Mouse (Mus musculus) midbrain, embryonic 11.5 days (tissue): Measurements from ENCODE around the gene Chd2. TPM values are rescaled to one million over a fixed set of nuclear protein-coding genes. Genes with fewer than 3 reads are reported as not detected.
A peak's percentile ranks its signal among the peaks of the same experiment; 100 is the strongest.

ENCODE experiments used
- ATAC-seq: fragments of 200-750 bp; cut with Nextera tagmentation; 2 replicates; pipeline ENCODE4 v1.8.0; 2017; ENCODE audit warnings: moderate TSS enrichment, moderate library complexity; ENCODE audit not compliant: low FRiP score
- DNase-seq: peaks from one replicate; pipeline ENCODE4 v3.0.0; 2015; ENCODE audit warnings: low spot score; ENCODE audit errors: missing footprints
- H3K27ac ChIP-seq: fragments of 300-500 bp; sonication (generic); 2 replicates; pipeline ENCODE4 v1.5.1; 2014; ENCODE audit warnings: low read depth, low read length
- H3K27me3 ChIP-seq: fragments of 300-500 bp; sonication (generic); 2 replicates; pipeline ENCODE4 v1.6.1; 2014; ENCODE audit warnings: mild to moderate bottlenecking, low read length, moderate library complexity, mixed read lengths; ENCODE audit not compliant: control insufficient read depth, insufficient read depth
- H3K36me3 ChIP-seq: fragments of 300-500 bp; sonication (generic); 2 replicates; pipeline ENCODE4 v1.6.1; 2014; ENCODE audit warnings: mild to moderate bottlenecking, low read length, moderate library complexity, mixed read lengths; ENCODE audit not compliant: control insufficient read depth, insufficient read depth
- H3K4me1 ChIP-seq: fragments of 300-500 bp; sonication (generic); 2 replicates; pipeline ENCODE4 v1.6.1; 2014; ENCODE audit warnings: low read length; ENCODE audit not compliant: control insufficient read depth, insufficient read depth
- H3K4me2 ChIP-seq: fragments of 300-500 bp; sonication (generic); 2 replicates; pipeline ENCODE4 v1.6.1; 2014; ENCODE audit warnings: mild to moderate bottlenecking, moderate library complexity
- H3K4me3 ChIP-seq: fragments of 300-500 bp; sonication (generic); 2 replicates; pipeline ENCODE4 v1.5.1; 2014; ENCODE audit warnings: low read depth, low read length
- H3K9ac ChIP-seq: fragments of 300-500 bp; sonication (generic); 2 replicates; pipeline ENCODE4 v1.6.1; 2014; ENCODE audit warnings: low read length
- H3K9me3 ChIP-seq: fragments of 300-500 bp; sonication (generic); 2 replicates; pipeline ENCODE4 v1.6.1; 2016; ENCODE audit warnings: low read length; ENCODE audit not compliant: control insufficient read depth
- WGBS: fragments of 180-500 bp; shearing (Covaris S2); extraction: QIAGEN DNeasy Blood & Tissue Kit; methylation state at CpG from one replicate; pipeline ENCODE4 v1.1.7; 2014; 5-methylcytosine and 5-hydroxymethylcytosine counted together
- polyA plus RNA-seq: library from polyadenylated mRNA; unstranded; fragments of >200 nt; fragmentation: Nextera tagmentation; extraction: Ambion mirVana; gene quantifications from 2 replicates; pipeline ENCODE4 v1.2.1, GENCODE M21; 2014

Gene Chd2
- polyA plus RNA-seq, 1 experiment from 2014 or later = 41.7 TPM

DNA sequence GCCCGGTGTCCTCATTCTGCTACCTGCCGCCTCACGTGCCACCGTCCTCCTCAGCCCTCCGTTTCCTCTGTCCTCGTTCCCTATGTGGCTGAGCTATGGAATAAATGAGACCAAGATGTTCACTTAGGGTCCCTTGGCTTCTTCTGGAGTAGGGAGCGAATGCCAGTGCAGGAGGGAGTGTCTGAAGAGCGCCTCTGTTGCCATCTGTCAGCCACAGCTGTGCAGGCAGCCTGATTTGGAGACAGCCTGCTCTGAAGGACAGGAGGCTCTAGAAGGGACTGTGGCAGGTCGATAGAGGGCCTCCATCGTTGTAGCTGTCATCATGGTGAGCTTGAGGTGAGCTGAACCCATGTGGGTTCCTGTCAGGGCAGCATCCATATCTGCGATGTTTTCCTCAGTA, 136.1 kb downstream of the Chd2 start:
- no peak overlapping the region for H3K4me3 ChIP-seq
- H3K9me3 ChIP-seq = no peaks in the 10 kb centered on the region
- 97% methylated on average over 11 of the region's 11 CpGs for WGBS
- H3K9ac ChIP-seq = no peak overlapping the region
- peaks cover 19% of the 10 kb centered on the region for H3K4me1 ChIP-seq
- no peak overlapping the region for H3K27ac ChIP-seq
- no peak overlapping the region for H3K4me2 ChIP-seq
- H3K27me3 ChIP-seq = no peaks in the 10 kb centered on the region
- no peak for DNase-seq
- ATAC-seq = no peak
- H3K36me3 ChIP-seq = peaks cover 36% of the 10 kb centered on the region

DNA sequence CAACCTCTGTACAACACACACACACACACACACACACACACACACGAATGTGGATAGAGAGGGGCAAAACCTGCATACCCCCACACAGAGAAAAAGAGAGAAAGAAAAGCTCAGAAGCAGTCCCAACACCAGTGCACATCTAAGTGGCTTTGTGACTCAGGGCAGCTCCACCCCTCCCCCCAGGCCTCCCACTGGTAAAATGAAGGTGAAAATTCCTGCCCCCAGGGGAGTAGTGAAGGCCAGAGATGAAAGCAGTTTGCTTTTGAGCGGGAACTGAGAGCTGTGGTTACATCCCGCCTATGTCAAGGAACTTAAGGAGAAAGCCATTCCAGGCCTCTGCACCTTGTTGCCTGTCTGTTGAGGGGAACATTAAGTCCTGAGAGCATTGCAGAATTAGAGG, 138.1 kb downstream of the Chd2 start:
- no peaks in the 10 kb centered on the region for H3K27me3 ChIP-seq
- no peak for ATAC-seq
- no peak overlapping the region for H3K4me3 ChIP-seq
- H3K9me3 ChIP-seq = no peaks in the 10 kb centered on the region
- H3K27ac ChIP-seq = no peak overlapping the region
- WGBS = 37% methylated on average over 3 of the region's 3 CpGs
- no peak overlapping the region for H3K9ac ChIP-seq
- H3K36me3 ChIP-seq = peaks cover 26% of the 10 kb centered on the region
- no peak overlapping the region for H3K4me2 ChIP-seq
- DNase-seq = no peak
- H3K4me1 ChIP-seq = peaks cover 37% of the 10 kb centered on the region

DNA sequence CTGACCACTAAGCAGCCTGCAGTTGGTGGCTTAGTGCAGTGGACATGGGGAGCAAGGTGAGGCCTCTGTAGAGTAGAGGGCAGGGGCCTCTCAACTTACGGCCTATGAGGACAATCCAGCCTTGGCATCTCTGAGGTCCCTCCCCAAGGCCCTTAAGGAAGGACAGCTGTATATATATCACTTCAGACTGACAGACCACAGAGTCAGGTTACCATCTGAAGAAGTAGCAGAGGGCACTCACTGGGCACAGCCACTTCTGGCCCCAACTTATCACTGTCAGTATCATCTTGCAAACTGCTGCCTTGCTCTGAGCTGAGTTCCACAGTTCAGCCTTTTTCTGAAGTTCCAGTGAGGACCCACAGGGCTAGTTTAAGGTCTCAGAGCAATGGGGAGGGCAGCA, 139.0 kb downstream of the Chd2 start:
- H3K27ac ChIP-seq = no peak overlapping the region
- H3K4me1 ChIP-seq = peaks cover 46% of the 10 kb centered on the region

DNA sequence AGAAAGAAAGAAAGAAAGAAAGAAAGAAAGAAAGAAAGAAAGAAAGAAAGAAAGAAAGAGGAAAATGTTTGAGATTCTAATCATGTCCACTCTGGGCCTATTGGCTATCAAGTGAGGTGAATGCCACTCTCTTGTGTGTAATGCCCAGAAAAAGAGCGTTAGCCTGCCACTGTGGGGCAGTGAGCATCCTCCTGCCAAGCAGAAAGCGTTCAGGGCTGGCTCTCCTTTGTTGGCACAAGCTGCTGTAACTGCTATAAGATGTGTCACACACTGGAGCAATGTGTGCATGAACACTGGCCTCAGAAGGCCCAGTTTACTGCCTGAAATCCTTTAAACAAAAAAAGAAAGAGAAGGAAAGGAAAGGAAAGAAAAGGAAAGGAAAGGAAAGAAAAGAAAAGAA, 139.5 kb downstream of the Chd2 start:
- Histone ChIP-seq H3K27me3 (no peaks in the 10 kb centered on the region), H3K9ac (no peak overlapping the region), H3K4me1 (peaks cover 51% of the 10 kb centered on the region), H3K4me2 (no peak overlapping the region), H3K9me3 (no peaks in the 10 kb centered on the region), H3K4me3 (no peak overlapping the region), H3K36me3 (peaks cover 21% of the 10 kb centered on the region), H3K27ac (no peak overlapping the region)
- ATAC-seq = no peak
- 56% methylated on average over 2 of the region's 2 CpGs for WGBS
- no peak for DNase-seq

More for the DNA sequence above, 139.0 kb downstream of the Chd2 start:
- Histone ChIP-seq H3K27me3 (no peaks in the 10 kb centered on the region), H3K36me3 (peaks cover 24% of the 10 kb centered on the region), H3K9ac (no peak overlapping the region), H3K4me2 (no peak overlapping the region), H3K9me3 (no peaks in the 10 kb centered on the region), H3K4me3 (no peak overlapping the region)
- no peak for DNase-seq
- WGBS = 70% methylated on average over 1 of the region's 1 CpGs
- ATAC-seq = no peak

DNA sequence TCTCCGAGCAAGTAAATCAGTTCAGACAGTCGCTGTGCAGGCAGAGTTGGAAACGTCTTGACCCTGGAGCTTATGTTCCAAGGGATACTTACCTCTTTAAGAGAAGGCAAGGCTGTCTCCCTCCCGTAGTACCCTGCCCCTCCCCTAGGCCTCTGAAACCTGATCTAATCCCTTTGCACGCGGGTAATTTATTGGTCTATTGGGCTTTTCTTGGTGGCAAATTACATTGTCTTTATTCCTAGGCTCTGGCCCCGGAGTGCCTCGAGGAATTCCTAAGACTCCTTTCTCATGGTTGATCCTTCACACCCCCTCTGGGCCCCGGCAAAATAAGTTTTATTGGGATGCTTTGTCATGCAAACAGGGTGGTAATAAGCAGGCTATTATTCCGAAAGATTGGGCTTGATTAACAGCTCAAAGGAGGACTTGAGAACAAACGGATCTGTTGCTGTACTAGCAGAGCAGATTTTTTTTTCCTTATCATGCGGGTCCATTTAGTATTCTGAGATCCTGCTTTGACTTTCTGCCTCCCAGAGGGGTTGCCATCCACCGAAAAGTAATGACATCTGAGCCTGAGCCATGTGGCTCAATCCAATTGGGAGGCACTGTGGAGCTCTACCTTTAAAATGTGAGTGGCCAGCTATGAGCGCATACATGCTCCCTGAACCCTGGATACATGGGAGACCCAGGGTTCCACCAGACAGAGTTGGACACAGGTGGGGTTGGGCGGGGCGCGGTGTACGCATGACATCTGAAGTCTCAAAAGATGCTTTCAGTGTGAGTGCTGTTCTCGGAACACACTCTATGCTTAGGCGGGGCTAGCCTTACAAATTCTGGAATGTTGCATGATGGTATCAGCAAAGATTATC, 141.3 kb downstream of the Chd2 start:
- peak overlapping the region; percentile 82 for H3K27ac ChIP-seq
- peaks cover 66% of the 10 kb centered on the region for H3K4me1 ChIP-seq
- H3K36me3 ChIP-seq = peaks cover 13% of the 10 kb centered on the region
- peak; percentile 97 for DNase-seq
- no peaks in the 10 kb centered on the region for H3K27me3 ChIP-seq
- peak overlapping the region; percentile 70 for H3K4me2 ChIP-seq
- peak overlapping the region; percentile 69 for H3K9ac ChIP-seq
- WGBS = 6% methylated on average over 20 of the region's 20 CpGs
- ATAC-seq = peak; percentile 82
- no peaks in the 10 kb centered on the region for H3K9me3 ChIP-seq
- H3K4me3 ChIP-seq = peak overlapping the region; percentile 31

DNA sequence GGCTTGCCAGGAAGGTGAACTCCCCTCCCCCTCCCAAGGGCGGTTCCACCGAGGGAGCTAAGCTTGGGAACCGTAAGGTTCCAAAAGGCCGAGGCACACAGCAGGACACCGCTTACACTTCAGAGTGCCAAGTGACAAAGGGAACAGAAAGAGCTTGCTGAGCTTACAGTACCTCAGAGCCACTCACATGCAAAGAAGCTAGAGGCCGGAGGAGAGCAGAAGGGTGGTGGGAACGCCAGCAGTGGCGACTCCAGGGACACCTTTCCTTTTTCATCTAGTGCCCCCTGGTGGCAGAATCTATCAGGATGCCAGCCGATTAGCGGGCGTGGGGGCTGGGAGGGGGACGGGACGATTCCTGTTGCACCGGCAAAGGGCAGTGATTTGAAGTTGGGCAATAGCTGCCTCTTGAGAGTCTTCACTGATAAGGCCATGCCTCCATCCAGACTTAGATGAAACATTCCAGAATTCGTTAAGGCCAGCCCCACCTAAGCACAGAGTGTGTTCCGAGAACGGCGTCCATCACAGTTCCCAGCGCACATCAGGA, 142.1 kb downstream of the Chd2 start:
- peak overlapping the region; percentile 82 for H3K27ac ChIP-seq
- WGBS = 1% methylated on average over 19 of the region's 19 CpGs

DNA sequence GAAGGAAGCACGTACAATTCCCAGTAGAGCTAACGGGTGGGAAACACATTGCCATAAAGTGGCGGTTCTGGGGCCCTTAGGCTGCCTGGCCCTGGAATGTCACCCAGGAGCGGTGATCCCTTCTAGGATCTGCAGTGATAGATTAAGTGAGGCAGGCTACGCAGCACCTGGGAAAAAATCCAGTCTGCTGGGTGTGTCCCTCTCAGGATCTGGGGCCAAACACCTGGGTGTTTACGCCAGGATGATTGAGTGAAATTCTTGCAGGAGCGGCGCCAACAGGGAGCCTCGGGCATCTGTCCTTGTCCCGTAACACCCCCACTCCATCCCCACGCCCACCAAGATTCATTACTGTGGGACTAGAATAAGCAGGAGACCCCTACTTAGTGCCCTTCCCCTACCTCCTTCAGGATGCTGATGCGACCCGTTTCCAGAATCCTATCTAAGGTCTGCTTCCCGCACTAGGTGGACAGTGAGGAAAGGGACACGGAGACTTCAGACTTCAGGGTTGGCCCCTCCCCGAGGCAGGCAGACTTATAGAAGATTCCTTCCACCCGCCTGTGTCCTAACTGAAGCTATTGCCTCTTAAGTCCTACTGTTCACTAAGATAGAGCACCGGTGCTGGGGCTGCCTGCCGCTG, 142.7 kb downstream of the Chd2 start:
- DNase-seq (peak; percentile 93), ATAC-seq (no peak)
- H3K9ac ChIP-seq = peak overlapping the region; percentile 69
- no peaks in the 10 kb centered on the region for H3K27me3 ChIP-seq
- H3K4me2 ChIP-seq = peak overlapping the region; percentile 70
- H3K27ac ChIP-seq = peak overlapping the region; percentile 82
- H3K36me3 ChIP-seq = peaks cover 8% of the 10 kb centered on the region; the same call in 1 of the 2 replicates
- H3K4me3 ChIP-seq = peak overlapping the region; percentile 31
- 5% methylated on average over 19 of the region's 19 CpGs for WGBS
- peaks cover 70% of the 10 kb centered on the region for H3K4me1 ChIP-seq
- H3K9me3 ChIP-seq = no peaks in the 10 kb centered on the region

More for the DNA sequence above, 142.1 kb downstream of the Chd2 start:
- peak; percentile 98 for DNase-seq
- Histone ChIP-seq H3K4me1 (peaks cover 68% of the 10 kb centered on the region), H3K4me3 (peak overlapping the region; percentile 31), H3K27me3 (no peaks in the 10 kb centered on the region), H3K4me2 (peak overlapping the region; percentile 70), H3K9me3 (no peaks in the 10 kb centered on the region), H3K9ac (peak overlapping the region; percentile 69), H3K36me3 (peaks cover 7% of the 10 kb centered on the region; the same call in 1 of the 2 replicates)
- peak; percentile 64 for ATAC-seq

DNA sequence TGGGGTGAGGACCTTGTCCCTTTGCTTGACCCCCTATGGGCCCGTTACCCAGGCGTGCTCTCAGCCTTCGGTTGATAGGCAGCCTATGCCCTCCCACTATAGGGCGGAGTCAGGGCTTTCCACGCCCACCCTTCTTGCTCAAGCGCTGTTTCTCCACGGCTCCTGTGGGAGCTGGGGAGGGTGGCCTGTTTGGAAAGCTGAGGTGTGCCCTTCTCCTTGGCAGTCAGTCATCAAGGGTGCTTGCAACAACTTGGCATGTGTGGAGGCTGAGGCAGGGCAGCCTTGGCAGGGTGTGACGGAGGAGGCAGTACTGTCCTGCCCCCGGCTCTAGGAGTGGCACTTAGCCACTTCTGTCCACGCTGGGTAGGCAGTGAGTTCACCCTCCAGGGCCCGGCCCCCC, 143.3 kb downstream of the Chd2 start:
- no peaks in the 10 kb centered on the region for H3K9me3 ChIP-seq
- peaks cover 10% of the 10 kb centered on the region; the same call in 1 of the 2 replicates for H3K36me3 ChIP-seq
- H3K4me1 ChIP-seq = peaks cover 76% of the 10 kb centered on the region
- 4% methylated on average over 11 of the region's 11 CpGs for whole genome bisulfite sequencing
- H3K4me2 ChIP-seq = peak overlapping the region; percentile 70
- H3K9ac ChIP-seq = peak overlapping the region; percentile 69
- ATAC-seq (peak; percentile 49), DNase-seq (peak; percentile 95)
- H3K4me3 ChIP-seq = peak overlapping the region; percentile 31
- H3K27me3 ChIP-seq = no peaks in the 10 kb centered on the region
- H3K27ac ChIP-seq = peak overlapping the region; percentile 82

DNA sequence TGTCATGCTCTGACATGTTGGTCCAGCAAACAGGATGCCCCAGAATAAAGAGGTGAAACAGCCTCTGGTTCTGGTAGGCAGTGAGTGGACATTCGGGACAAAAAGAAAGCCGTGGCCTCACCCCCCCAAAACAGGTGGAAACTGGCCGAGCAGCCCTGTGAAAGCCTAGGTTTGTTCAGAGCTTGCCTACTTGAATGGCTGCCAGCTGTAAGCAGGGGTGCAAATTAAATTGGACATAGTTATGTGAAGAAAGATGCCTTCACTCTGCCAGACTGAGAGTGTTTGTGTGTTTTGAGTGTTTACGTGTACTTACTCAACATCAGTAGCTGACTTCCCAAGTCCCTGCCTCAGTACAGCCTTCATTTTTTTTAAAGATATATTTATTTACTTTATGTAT, 147.6 kb downstream of the Chd2 start:
- DNase-seq = no peak
- H3K9me3 ChIP-seq = no peaks in the 10 kb centered on the region
- 40% methylated on average over 4 of the region's 4 CpGs for whole genome bisulfite sequencing
- no peak for ATAC-seq
- no peaks in the 10 kb centered on the region for H3K27me3 ChIP-seq
- peak overlapping the region; percentile 91 for H3K4me3 ChIP-seq
- H3K27ac ChIP-seq = peak overlapping the region; percentile 92; the same call in 1 of the 2 replicates
- peaks cover 65% of the 10 kb centered on the region for H3K4me1 ChIP-seq
- peak overlapping the region; percentile 87 for H3K4me2 ChIP-seq
- peak overlapping the region; percentile 98 for H3K9ac ChIP-seq
- H3K36me3 ChIP-seq = peaks cover 10% of the 10 kb centered on the region; the same call in 1 of the 2 replicates
